Mouse (Mus musculus) neural tube, embryonic 13.5 days (tissue): ENCODE measurements around the gene Mpeg1. TPM values are rescaled to one million over a fixed set of nuclear protein-coding genes. Genes with fewer than 3 reads are reported as not detected.

ENCODE experiments used
- ATAC-seq: fragments of 200-750 bp; cut with Nextera tagmentation; 2 replicates; pipeline ENCODE4 v1.8.0; 2017; ENCODE audit warnings: low read depth, mild to moderate bottlenecking, moderate TSS enrichment, moderate library complexity
- H3K27ac ChIP-seq: fragments of 300-500 bp; sonication (generic); replicated peaks from 2 replicates; pipeline ENCODE4 v1.5.1; 2015; ENCODE audit warnings: moderate library complexity, mild to moderate bottlenecking, inconsistent platforms
- H3K27me3 ChIP-seq: fragments of 300-500 bp; sonication (generic); 2 replicates; pipeline ENCODE4 v1.6.1; 2015; ENCODE audit warnings: mild to moderate bottlenecking, inconsistent platforms
- H3K36me3 ChIP-seq: fragments of 300-500 bp; sonication (generic); 2 replicates; pipeline ENCODE4 v1.6.1; 2015; ENCODE audit warnings: mild to moderate bottlenecking, inconsistent platforms
- H3K4me1 ChIP-seq: fragments of 300-500 bp; sonication (generic); replicated peaks from 2 replicates; pipeline ENCODE4 v1.6.1; 2015; ENCODE audit warnings: inconsistent platforms
- H3K4me2 ChIP-seq: fragments of 300-500 bp; sonication (generic); 2 replicates; pipeline ENCODE4 v1.6.1; 2015; ENCODE audit warnings: inconsistent platforms, mild to moderate bottlenecking, moderate library complexity
- H3K4me3 ChIP-seq: fragments of 300-500 bp; sonication (generic); 2 replicates; pipeline ENCODE4 v1.5.1; 2015; ENCODE audit warnings: mild to moderate bottlenecking, inconsistent platforms
- H3K9ac ChIP-seq: fragments of 300-500 bp; sonication (generic); 2 replicates; pipeline ENCODE4 v1.6.1; 2015; ENCODE audit warnings: moderate library complexity, mild to moderate bottlenecking, inconsistent platforms
- H3K9me3 ChIP-seq: fragments of 300-500 bp; sonication (generic); 2 replicates; pipeline ENCODE4 v1.6.1; 2016; ENCODE audit warnings: inconsistent platforms
- WGBS: fragments of 180-500 bp; shearing (Covaris S2); methylation state at CpG from one replicate; pipeline ENCODE4 v1.1.7; 2015; 5-methylcytosine and 5-hydroxymethylcytosine counted together
- polyA plus RNA-seq: library from polyadenylated mRNA; unstranded; fragments of >200 nt; fragmentation: Nextera tagmentation; extraction: Ambion mirVana; gene quantifications from 2 replicates; pipeline ENCODE4 v1.2.1, GENCODE M21; 2015

Gene Mpeg1
- polyA plus RNA-seq, 1 experiment from 2014 or later = 0.89 TPM

DNA sequence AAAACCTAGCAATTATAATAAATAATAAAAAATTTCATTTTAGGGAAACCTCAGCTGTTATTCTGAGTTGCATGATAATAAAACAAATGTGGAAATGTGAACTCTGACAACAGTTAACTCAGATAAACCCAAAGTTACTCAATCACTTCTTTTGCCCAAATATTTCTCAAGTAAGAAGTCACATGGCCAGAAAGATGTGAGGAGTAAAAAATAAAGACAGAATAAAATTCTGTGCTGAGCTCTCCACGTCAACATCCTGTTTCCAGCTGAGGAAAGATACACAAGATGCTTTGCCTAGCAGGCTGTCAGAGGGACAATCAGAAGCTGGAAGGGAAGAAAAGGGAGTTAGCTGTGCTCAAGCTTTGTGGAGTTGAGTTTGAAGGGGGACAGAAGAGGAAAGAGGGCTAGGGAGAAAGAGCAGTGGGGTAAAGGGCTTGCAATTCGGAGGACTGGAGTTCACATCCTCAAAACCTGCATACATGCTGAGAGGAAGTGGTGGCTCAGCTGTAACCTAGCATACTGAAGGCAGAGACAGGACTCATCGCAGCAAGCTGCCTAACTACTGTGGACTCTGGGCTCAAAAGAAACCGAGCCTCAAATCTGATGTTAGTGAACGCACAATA, 20.4 kb upstream of the Mpeg1 start:
- H3K9me3 ChIP-seq = no peaks in the 10 kb centered on the region
- no peak overlapping the region for H3K4me2 ChIP-seq
- H3K4me3 ChIP-seq = no peak overlapping the region
- no peak for ATAC-seq
- no peaks in the 10 kb centered on the region for H3K27me3 ChIP-seq
- H3K27ac ChIP-seq = no peak overlapping the region
- H3K36me3 ChIP-seq = no peaks in the 10 kb centered on the region
- H3K9ac ChIP-seq = no peak overlapping the region
- no peaks in the 10 kb centered on the region for H3K4me1 ChIP-seq
- 81% methylated on average over 5 of the region's 5 CpGs for WGBS

DNA sequence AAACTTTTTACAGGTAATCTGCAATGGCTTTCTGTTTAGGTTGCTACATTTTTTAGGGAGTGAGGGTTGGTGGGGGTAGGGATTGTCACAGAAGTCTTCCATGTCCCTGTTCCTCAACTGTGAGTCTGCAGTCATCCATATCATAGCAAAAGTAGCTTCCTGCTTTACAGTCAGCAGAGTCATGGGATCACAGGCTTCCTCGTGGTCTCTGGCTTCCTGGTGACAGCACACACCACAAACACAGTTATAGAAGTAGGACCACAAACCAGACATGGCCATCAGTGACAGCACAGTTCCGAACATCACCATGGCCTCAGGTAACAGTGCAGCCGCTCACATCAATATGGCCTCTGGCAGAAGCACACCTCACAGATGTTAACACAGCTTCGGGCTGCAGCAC, 18.0 kb upstream of the Mpeg1 start:
- WGBS = 85% methylated on average over 4 of the region's 4 CpGs
- H3K4me2 ChIP-seq = no peak overlapping the region
- no peak for ATAC-seq

DNA sequence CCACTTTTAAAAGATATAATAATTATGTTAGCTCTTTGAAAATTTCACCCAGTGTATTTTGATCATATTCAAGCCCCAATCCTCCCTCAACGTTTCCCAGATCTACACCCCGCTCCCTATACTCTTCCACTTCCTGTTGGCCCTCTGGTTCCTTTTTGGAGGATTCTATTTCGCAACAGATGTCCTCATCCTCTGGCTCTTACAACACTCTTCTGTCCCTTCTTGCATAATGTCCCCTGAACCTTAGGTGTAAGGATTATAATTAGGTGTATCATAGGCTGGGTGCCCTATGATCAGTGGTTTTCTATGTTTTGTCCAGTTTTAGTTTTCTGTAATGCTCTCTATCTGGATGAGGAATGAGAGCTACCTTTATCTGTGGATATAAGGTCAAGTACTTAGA, 15.6 kb upstream of the Mpeg1 start:
- no peak for ATAC-seq

More for the DNA sequence above, 18.0 kb upstream of the Mpeg1 start:
- Histone ChIP-seq H3K36me3 (no peaks in the 10 kb centered on the region), H3K4me3 (no peak overlapping the region), H3K9ac (no peak overlapping the region), H3K9me3 (no peaks in the 10 kb centered on the region), H3K27me3 (no peaks in the 10 kb centered on the region), H3K27ac (no peak overlapping the region), H3K4me1 (no peaks in the 10 kb centered on the region)

DNA sequence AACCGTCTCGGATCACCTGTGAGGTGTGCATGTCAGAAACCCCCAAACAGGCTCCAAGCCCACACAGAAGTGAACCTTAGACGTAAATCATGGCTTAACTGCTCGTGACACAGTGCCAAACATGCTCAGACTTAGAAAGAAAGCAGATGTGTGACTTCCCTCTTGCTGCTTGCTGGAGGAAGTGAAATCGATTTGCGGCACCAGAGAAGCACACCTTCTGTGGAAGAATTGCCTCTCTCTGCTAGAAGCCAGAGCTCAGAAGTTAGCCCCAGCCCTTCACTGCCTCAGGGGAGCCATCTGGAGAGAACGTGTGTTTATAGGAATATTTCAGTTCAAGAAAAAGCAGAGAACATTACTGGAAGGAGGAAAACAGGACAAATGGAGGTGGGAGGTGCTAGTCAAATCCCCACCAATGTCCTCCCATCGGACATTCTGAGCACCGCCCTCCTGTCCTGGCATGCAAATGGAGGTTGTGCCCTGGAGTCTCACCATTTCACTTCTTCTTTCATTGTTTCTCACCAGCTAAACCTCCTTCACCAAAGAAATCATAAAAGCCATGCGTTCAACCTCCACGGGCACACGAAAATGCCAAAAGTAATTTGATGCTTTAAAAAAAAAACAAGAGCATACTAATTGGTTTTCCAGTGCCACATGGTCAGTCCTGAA, 3.0 kb upstream of the Mpeg1 start:
- Histone ChIP-seq H3K9ac (no peak overlapping the region), H3K27ac (no peak overlapping the region), H3K9me3 (no peaks in the 10 kb centered on the region), H3K4me3 (no peak overlapping the region), H3K4me1 (no peaks in the 10 kb centered on the region), H3K27me3 (no peaks in the 10 kb centered on the region), H3K4me2 (no peak overlapping the region), H3K36me3 (no peaks in the 10 kb centered on the region)
- no peak for ATAC-seq
- WGBS = 75% methylated on average over 12 of the region's 12 CpGs

More for the DNA sequence above, 15.6 kb upstream of the Mpeg1 start:
- no peaks in the 10 kb centered on the region for H3K36me3 ChIP-seq
- WGBS = 92% methylated on average over 3 of the region's 3 CpGs
- no peaks in the 10 kb centered on the region for H3K9me3 ChIP-seq
- H3K9ac ChIP-seq = no peak overlapping the region
- no peak overlapping the region for H3K4me2 ChIP-seq
- H3K27ac ChIP-seq = no peak overlapping the region
- no peaks in the 10 kb centered on the region for H3K27me3 ChIP-seq
- H3K4me3 ChIP-seq = no peak overlapping the region
- H3K4me1 ChIP-seq = no peaks in the 10 kb centered on the region

DNA sequence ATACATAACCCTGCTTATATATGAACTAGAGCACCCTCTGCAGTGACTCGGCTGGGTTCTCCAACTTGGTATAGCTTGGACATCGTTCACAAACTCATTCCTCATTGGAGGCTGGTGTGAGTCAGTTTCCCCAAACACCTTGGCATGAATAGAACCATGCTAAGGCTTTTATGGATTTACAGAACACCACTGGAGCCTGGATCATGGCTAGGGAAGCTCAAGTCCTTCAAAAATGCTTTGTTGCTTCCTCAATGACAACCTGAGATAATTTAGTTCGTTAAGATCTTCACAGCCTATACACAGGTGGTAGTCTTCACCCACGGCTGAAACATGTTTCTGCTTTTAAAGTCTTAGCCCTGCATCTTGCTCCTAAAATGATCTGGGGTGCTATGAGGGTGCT, 1.1 kb upstream of the Mpeg1 start:
- H3K4me3 ChIP-seq = no peak overlapping the region
- WGBS = 86% methylated on average over 4 of the region's 4 CpGs
- no peaks in the 10 kb centered on the region for H3K9me3 ChIP-seq
- ATAC-seq = no peak
- no peak overlapping the region for H3K27ac ChIP-seq
- no peak overlapping the region for H3K4me2 ChIP-seq
- H3K4me1 ChIP-seq = no peaks in the 10 kb centered on the region
- H3K27me3 ChIP-seq = no peaks in the 10 kb centered on the region
- no peaks in the 10 kb centered on the region for H3K36me3 ChIP-seq
- H3K9ac ChIP-seq = no peak overlapping the region

DNA sequence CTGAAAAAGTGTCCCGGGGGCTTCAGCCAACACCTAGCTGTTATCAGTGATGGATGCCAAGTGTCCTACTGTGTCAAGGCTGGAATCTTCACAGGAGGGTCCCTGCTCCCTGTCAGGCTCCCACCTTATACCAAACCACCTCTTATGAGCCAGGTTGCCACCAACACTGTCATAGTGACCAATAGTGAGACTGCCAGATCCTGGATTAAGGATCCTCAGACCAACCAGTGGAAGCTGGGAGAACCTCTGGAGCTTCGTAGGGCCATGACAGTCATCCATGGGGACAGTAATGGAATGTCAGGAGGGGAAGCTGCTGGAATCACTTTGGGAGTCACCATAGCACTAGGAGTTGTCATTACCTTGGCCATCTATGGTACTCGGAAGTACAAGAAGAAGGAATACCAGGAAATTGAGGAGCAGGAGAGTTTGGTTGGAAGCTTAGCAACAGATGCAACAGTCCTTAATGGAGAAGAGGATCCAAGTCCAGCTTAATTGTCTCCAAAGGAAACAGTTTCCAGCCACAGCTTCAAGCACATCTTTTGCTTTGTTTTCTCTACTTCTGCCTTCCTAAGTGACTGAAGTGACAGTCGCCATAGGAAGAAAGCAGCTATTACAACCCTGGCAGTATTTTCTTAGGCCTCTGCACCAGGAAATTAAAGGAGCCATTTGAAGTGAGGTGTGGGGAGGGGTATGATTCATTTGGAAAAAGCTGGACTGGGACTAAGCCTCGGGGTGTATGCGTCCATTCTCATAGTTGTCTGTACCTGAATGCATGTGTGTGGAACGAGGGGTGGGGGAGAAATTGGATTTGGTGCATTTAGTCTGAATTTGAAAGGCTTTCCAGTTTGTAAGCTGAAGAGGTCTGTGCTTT, 2.5 kb downstream of the Mpeg1 start:
- 79% methylated on average over 7 of the region's 7 CpGs for WGBS
- Histone ChIP-seq H3K36me3 (peaks cover 13% of the 10 kb centered on the region; the same call in 1 of the 2 replicates), H3K27me3 (no peaks in the 10 kb centered on the region), H3K27ac (no peak overlapping the region), H3K4me3 (no peak overlapping the region), H3K4me1 (no peaks in the 10 kb centered on the region), H3K9ac (no peak overlapping the region), H3K4me2 (no peak overlapping the region), H3K9me3 (no peaks in the 10 kb centered on the region)
- no peak for ATAC-seq

DNA sequence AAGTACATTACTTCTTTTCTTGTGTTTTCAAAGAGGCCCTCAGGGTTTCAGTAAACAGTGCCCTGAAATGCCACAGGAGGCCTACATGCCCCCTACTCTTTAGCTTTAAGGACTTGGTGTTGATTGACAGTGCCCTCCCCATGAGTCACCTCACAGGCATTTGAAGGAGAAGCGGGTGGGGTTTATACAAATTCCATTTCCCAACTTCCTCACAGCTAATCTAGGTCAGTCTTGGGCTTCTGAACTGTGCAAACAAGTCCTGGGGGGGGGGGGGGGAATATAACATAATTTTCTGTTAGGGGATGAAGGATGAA, 3.1 kb downstream of the Mpeg1 start:
- Histone ChIP-seq H3K4me1 (no peaks in the 10 kb centered on the region), H3K27me3 (no peaks in the 10 kb centered on the region), H3K36me3 (peaks cover 19% of the 10 kb centered on the region), H3K9me3 (no peaks in the 10 kb centered on the region), H3K4me3 (no peak overlapping the region), H3K9ac (no peak overlapping the region), H3K27ac (no peak overlapping the region), H3K4me2 (no peak overlapping the region)
- ATAC-seq = no peak
- WGBS = 43% methylated on average over 1 of the region's 1 CpGs

DNA sequence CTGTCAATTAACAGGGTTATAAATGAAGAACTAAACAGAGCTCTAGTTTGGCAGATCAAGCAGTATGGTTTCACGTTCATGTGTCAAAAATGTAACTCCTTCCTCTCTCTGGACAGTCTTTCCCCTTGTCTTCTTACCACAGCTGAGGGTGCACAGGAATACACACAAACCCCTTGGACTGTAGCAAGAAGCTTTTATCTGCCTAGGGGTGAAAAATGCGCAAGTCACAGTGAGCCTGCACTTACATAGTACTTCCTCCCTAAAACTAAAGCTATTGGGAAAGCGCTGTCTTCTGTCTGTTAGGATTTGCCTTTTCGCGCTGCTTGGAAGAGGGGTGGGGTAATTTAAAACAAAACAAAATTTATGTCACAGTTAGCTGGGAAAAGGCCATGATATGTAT, 3.5 kb downstream of the Mpeg1 start:
- Histone ChIP-seq H3K27me3 (no peaks in the 10 kb centered on the region), H3K4me2 (no peak overlapping the region), H3K4me1 (no peaks in the 10 kb centered on the region), H3K36me3 (peaks cover 23% of the 10 kb centered on the region), H3K9ac (no peak overlapping the region), H3K9me3 (no peaks in the 10 kb centered on the region), H3K4me3 (no peak overlapping the region), H3K27ac (no peak overlapping the region)
- ATAC-seq = no peak
- 83% methylated on average over 5 of the region's 5 CpGs for WGBS

DNA sequence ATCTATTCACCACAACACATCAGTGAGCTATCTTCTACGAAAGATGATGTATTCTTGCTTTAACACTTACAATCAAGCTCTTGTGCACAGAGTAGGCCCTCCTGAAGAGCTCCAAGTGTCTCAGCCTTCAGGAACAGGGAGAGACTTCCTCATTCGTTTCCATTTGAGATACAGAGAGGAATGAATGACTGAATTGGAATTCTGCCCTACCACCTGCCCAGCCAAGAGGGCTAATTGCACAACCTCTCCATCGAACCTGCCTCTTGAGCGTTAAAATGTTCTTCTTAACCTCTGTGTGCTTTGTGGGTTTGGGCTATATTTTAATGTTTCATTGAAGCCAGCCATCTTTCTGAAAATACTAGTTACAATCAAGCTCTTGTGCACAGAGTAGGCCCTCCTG, 4.1 kb downstream of the Mpeg1 start:
- H3K4me2 ChIP-seq = no peak overlapping the region
- WGBS = 89% methylated on average over 4 of the region's 4 CpGs

DNA sequence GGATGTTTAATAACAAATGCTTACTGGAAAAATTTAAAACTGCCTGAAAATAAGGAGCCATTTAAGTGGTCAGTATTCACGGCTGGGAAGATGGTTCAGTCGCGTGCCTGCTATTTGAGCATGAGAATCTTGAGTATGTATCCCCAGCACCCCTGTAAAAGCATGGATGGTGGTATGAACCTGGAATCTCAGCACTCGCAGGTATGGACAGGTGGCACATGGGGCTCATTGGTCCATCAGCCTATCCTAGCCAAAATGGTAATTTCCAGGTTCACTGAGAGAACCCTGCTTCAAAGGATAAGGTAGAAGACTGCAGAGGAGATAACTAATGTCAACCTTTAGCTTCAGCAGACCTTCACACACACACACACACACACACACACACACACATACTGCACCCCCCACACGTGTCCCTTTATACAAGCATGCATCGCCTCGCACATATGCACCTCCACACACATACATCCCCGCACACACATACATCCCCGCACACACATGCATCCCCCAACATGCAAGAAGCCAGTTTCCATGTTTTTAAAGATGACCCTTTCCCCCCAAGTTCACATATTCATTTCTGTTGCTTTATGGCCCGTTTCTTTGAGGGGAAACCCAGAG, 5.1 kb downstream of the Mpeg1 start:
- H3K27ac ChIP-seq = no peak overlapping the region
- no peak overlapping the region for H3K4me3 ChIP-seq
- WGBS = 94% methylated on average over 10 of the region's 10 CpGs
- no peak overlapping the region for H3K9ac ChIP-seq
- no peak overlapping the region for H3K4me2 ChIP-seq
- peak; percentile 32; the same call in 1 of the 2 replicates for ATAC-seq
- H3K9me3 ChIP-seq = no peaks in the 10 kb centered on the region
- peaks cover 38% of the 10 kb centered on the region for H3K36me3 ChIP-seq
- H3K4me1 ChIP-seq = no peaks in the 10 kb centered on the region
- no peaks in the 10 kb centered on the region for H3K27me3 ChIP-seq

More for the DNA sequence above, 4.1 kb downstream of the Mpeg1 start:
- no peaks in the 10 kb centered on the region for H3K27me3 ChIP-seq
- H3K4me1 ChIP-seq = no peaks in the 10 kb centered on the region
- H3K9me3 ChIP-seq = no peaks in the 10 kb centered on the region
- no peak overlapping the region for H3K27ac ChIP-seq
- ATAC-seq = no peak
- H3K36me3 ChIP-seq = peaks cover 29% of the 10 kb centered on the region
- no peak overlapping the region for H3K4me3 ChIP-seq
- no peak overlapping the region for H3K9ac ChIP-seq

DNA sequence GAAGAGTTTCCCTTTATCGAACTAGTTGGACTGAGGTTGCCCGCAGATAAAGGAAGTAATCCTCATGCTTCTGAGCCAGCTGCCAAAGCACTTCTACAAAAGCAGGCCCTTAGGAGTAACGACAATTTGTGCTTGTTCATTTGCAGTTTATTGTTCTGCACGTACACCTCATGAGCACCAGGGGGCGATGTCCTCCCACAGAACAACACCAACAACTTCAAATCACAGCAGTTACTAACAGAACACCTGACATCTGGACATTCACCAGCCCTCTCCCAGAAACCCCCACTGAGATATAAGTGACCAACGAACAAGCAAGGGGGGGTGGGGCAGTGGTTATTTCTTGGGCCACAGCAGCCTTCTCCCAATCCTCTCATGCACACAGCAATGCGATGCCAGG, 5.6 kb downstream of the Mpeg1 start:
- H3K4me2 ChIP-seq = no peak overlapping the region
- peak overlapping the region; percentile 15; the same call in 1 of the 2 replicates for H3K27ac ChIP-seq
- no peaks in the 10 kb centered on the region for H3K4me1 ChIP-seq
- peaks cover 42% of the 10 kb centered on the region for H3K36me3 ChIP-seq
- WGBS = 28% methylated on average over 7 of the region's 7 CpGs
- H3K4me3 ChIP-seq = no peak overlapping the region
- H3K9me3 ChIP-seq = no peaks in the 10 kb centered on the region
- no peak overlapping the region for H3K9ac ChIP-seq
- ATAC-seq = peak; percentile 41
- H3K27me3 ChIP-seq = no peaks in the 10 kb centered on the region

DNA sequence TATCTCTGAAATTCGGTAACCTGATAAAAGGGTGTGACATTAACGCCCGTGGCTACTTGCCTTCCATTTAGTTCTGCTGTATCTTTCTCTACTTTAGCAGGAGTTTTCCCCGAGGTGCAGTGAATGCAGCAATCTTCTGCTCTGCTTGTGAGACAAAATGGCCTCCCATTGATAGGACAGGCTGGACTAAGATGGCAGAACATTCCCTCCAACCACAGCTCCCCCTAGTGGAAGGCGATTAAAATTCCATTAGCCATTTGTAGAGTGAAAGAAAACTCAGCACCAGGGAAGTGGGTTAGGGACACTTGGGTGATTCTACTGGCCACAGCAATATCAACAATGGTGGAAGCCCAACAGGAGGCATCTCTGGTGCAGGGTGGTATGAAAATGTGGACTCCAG, 6.9 kb downstream of the Mpeg1 start:
- no peak overlapping the region for H3K9ac ChIP-seq
- no peak for ATAC-seq
- no peak overlapping the region for H3K4me3 ChIP-seq
- WGBS = 82% methylated on average over 5 of the region's 5 CpGs
- no peak overlapping the region for H3K4me2 ChIP-seq
- H3K27me3 ChIP-seq = no peaks in the 10 kb centered on the region
- no peaks in the 10 kb centered on the region for H3K9me3 ChIP-seq
- peaks cover 5% of the 10 kb centered on the region; the same call in 1 of the 2 replicates for H3K4me1 ChIP-seq
- no peak overlapping the region for H3K27ac ChIP-seq
- H3K36me3 ChIP-seq = peaks cover 52% of the 10 kb centered on the region
